Mouse (Mus musculus) CH12.LX (cell line): ENCODE measurements around the gene Ngef. TPM values are rescaled to one million over a fixed set of nuclear protein-coding genes. Genes with fewer than 3 reads are reported as not detected.

Experiments
- DNase-seq: peaks from one replicate; pipeline ENCODE4 v3.0.0-alpha.2; 2013; ENCODE audit errors: extremely low read depth
- H3K27ac ChIP-seq: 2 replicates; pipeline ENCODE4 v1.5.1; 2012; ENCODE audit warnings: low read depth, mild to moderate bottlenecking, control low read depth, moderate library complexity; ENCODE audit not compliant: insufficient read depth
- H3K27me3 ChIP-seq: replicated peaks from 2 replicates; pipeline ENCODE3; 2012; ENCODE audit warnings: inconsistent platforms
- H3K36me3 ChIP-seq, 2 experiments: replicated peaks in 1 of 2; 2 replicates each; pipeline versions ENCODE3 to v1.6.1; 2012; ENCODE audit warnings: inconsistent platforms in 1 of 2, low read length in 1 of 2, mild to moderate bottlenecking in 1 of 2, mixed read lengths in 1 of 2, moderate library complexity in 1 of 2; ENCODE audit not compliant: control insufficient read depth in 1 of 2, insufficient read depth in 1 of 2
- H3K4me1 ChIP-seq, 2 experiments: 2 replicates each; pipeline ENCODE4 v1.6.1; 2012; ENCODE audit warnings: inconsistent platforms in 1 of 2, moderate library complexity in 1 of 2; ENCODE audit not compliant: insufficient read depth in 2 of 2, control insufficient read depth in 1 of 2
- H3K4me2 ChIP-seq: 2 replicates; pipeline ENCODE4 v1.6.1; 2012; ENCODE audit warnings: low read depth, mild to moderate bottlenecking, control low read depth; ENCODE audit not compliant: poor library complexity, insufficient read depth, severe bottlenecking
- H3K4me3 ChIP-seq, 3 experiments: fragments of 150-350 bp in 1 of 3; sonication (generic) in 1 of 3; replicated peaks in 1 of 3; 2 replicates each; pipeline versions ENCODE3 to v1.5.1; 2011 to 2012; ENCODE audit warnings: low read depth in 2 of 3, low read length in 2 of 3, mild to moderate bottlenecking in 2 of 3, moderate library complexity in 2 of 3, control low read depth in 1 of 3, improper control_type of control experiment in 1 of 3, inconsistent platforms in 1 of 3, mixed read lengths in 1 of 3; ENCODE audit not compliant: poor library complexity in 1 of 3
- H3K79me2 ChIP-seq: replicated peaks from 2 replicates; pipeline ENCODE4 v1.6.1; 2012; ENCODE audit warnings: mild to moderate bottlenecking, moderate library complexity; ENCODE audit not compliant: control insufficient read depth, poor library complexity, insufficient read depth, severe bottlenecking; ENCODE audit errors: extremely low read depth
- H3K9ac ChIP-seq: 2 replicates; pipeline ENCODE4 v1.6.1; 2012; ENCODE audit warnings: low read depth, mild to moderate bottlenecking, control low read depth, moderate library complexity; ENCODE audit not compliant: insufficient read depth
- H3K9me3 ChIP-seq: replicated peaks from 2 replicates; pipeline ENCODE3; 2012; ENCODE audit warnings: low read length, inconsistent platforms, mixed read lengths
- BHLHE40 ChIP-seq: IDR thresholded peaks from 2 replicates; pipeline ENCODE4 v1.6.1; 2011; ENCODE audit warnings: mild to moderate bottlenecking, low read depth, low read length, improper control_type of control experiment
- CHD1 ChIP-seq: IDR thresholded peaks from 2 replicates; pipeline ENCODE4 v1.6.1; 2012; ENCODE audit warnings: low read depth, low read length, improper control_type of control experiment, inconsistent platforms
- CHD2 ChIP-seq: IDR thresholded peaks from 2 replicates; pipeline ENCODE4 v1.6.1; 2011; ENCODE audit warnings: low read length, improper control_type of control experiment
- CTCF ChIP-seq, 2 experiments: IDR thresholded peaks in 1 of 2; conservative IDR thresholded peaks in 1 of 2; 2 replicates each; pipeline ENCODE4 v1.5.1; 2011 to 2012; ENCODE audit warnings: low read depth in 2 of 2, low read length in 2 of 2, improper control_type of control experiment in 1 of 2, inconsistent platforms in 1 of 2, mild to moderate bottlenecking in 1 of 2, moderate library complexity in 1 of 2
- E2F4 ChIP-seq: IDR thresholded peaks from 2 replicates; pipeline ENCODE4 v1.6.1; 2011; ENCODE audit warnings: low read depth, low read length, improper control_type of control experiment; ENCODE audit not compliant: insufficient replicate concordance
- ETS1 ChIP-seq: conservative IDR thresholded peaks from 2 replicates; pipeline ENCODE4 v1.6.1; 2012; ENCODE audit warnings: low read depth, mild to moderate bottlenecking, inconsistent platforms, low read length, improper control_type of control experiment, moderate library complexity
- GABPA ChIP-seq: IDR thresholded peaks from 2 replicates; pipeline ENCODE4 v1.6.1; 2012; ENCODE audit warnings: low read depth, low read length, improper control_type of control experiment, inconsistent platforms; ENCODE audit not compliant: insufficient replicate concordance
- HCFC1 ChIP-seq: IDR thresholded peaks from 2 replicates; pipeline ENCODE4 v1.6.1; 2012; ENCODE audit warnings: low read depth, mild to moderate bottlenecking, inconsistent platforms, low read length, improper control_type of control experiment
- IRF4 ChIP-seq: IDR thresholded peaks from 2 replicates; pipeline ENCODE4 v1.6.1; 2014; ENCODE audit warnings: low read depth, mild to moderate bottlenecking, inconsistent platforms, low read length, improper control_type of control experiment
- JUN ChIP-seq: IDR thresholded peaks from 2 replicates; pipeline ENCODE4 v1.6.1; 2011; ENCODE audit warnings: low read depth, mild to moderate bottlenecking, low read length, improper control_type of control experiment, moderate library complexity; ENCODE audit not compliant: insufficient read depth
- JUND ChIP-seq: conservative IDR thresholded peaks from 2 replicates; pipeline ENCODE4 v1.6.1; 2011; ENCODE audit warnings: low read depth, low read length, improper control_type of control experiment
- KAT2A ChIP-seq: IDR thresholded peaks from 2 replicates; pipeline ENCODE4 v1.6.1; 2012; ENCODE audit warnings: low read length, improper control_type of control experiment, inconsistent platforms; ENCODE audit not compliant: insufficient replicate concordance
- MAFK ChIP-seq: IDR thresholded peaks from 2 replicates; pipeline ENCODE4 v1.6.1; 2011; ENCODE audit warnings: low read length, improper control_type of control experiment; ENCODE audit not compliant: insufficient replicate concordance
- MXI1 ChIP-seq: IDR thresholded peaks from 2 replicates; pipeline ENCODE4 v1.6.1; 2011; ENCODE audit warnings: mild to moderate bottlenecking, low read depth, low read length, improper control_type of control experiment
- NRF1 ChIP-seq: IDR thresholded peaks from 2 replicates; pipeline ENCODE4 v1.6.1; 2014; ENCODE audit warnings: low read depth, mild to moderate bottlenecking, inconsistent platforms, low read length, improper control_type of control experiment, moderate library complexity
- POLR2A ChIP-seq: IDR thresholded peaks from 2 replicates; pipeline ENCODE4 v1.6.1; 2011; ENCODE audit warnings: low read depth, mild to moderate bottlenecking, improper control_type of control experiment, low read length
- RAD21 ChIP-seq: IDR thresholded peaks from 2 replicates; pipeline ENCODE4 v1.6.1; 2011; ENCODE audit warnings: low read depth, mild to moderate bottlenecking, low read length, improper control_type of control experiment, moderate library complexity
- SIN3A ChIP-seq: IDR thresholded peaks from 2 replicates; pipeline ENCODE4 v1.6.1; 2012; ENCODE audit warnings: low read length, improper control_type of control experiment, inconsistent platforms
- SMC3 ChIP-seq: IDR thresholded peaks from 2 replicates; pipeline ENCODE4 v1.6.1; 2011; ENCODE audit warnings: low read depth, low read length, improper control_type of control experiment
- TBP ChIP-seq: conservative IDR thresholded peaks from 2 replicates; pipeline ENCODE4 v1.6.1; 2011; ENCODE audit warnings: low read depth, low read length, improper control_type of control experiment
- TCF12 ChIP-seq: IDR thresholded peaks from 2 replicates; pipeline ENCODE4 v1.6.1; 2014; ENCODE audit warnings: low read depth, mild to moderate bottlenecking, inconsistent platforms, low read length, improper control_type of control experiment
- UBTF ChIP-seq: IDR thresholded peaks from 2 replicates; pipeline ENCODE4 v1.6.1; 2012; ENCODE audit warnings: low read depth, mild to moderate bottlenecking, inconsistent platforms, low read length, improper control_type of control experiment, moderate library complexity
- ZKSCAN1 ChIP-seq: IDR thresholded peaks from 2 replicates; pipeline ENCODE4 v1.6.1; 2012; ENCODE audit warnings: low read depth, inconsistent platforms, low read length, improper control_type of control experiment, borderline replicate concordance
- ZMIZ1 ChIP-seq: IDR thresholded peaks from 2 replicates; pipeline ENCODE4 v1.6.1; 2012; ENCODE audit warnings: low read depth, mild to moderate bottlenecking, inconsistent platforms, low read length, improper control_type of control experiment
- dilution Hi-C: fragments of 300-500 bp; cut with MboI; formaldehyde crosslinking; loops from 2 replicates; pipeline ENCODE4 v1.14.3; 2020; ENCODE audit warnings: low sequenced_read_pairs; ENCODE audit not compliant: extremely low pct_unique_long_range_greater_than_20kb, extremely low pct_ligation_motif_present
- in situ Hi-C: fragments of 300-500 bp; cut with MboI; formaldehyde crosslinking; loops from 3 replicates; pipeline ENCODE4 v1.14.3; 2019; ENCODE audit warnings: low sequenced_read_pairs, low pct_ligation_motif_present, low pct_unique_long_range_greater_than_20kb, mixed read lengths
- polyA plus RNA-seq: library from polyadenylated mRNA; unstranded; fragments of >175 nt; gene quantifications from 2 replicates; pipeline ENCODE4 v1.2.1, GENCODE M21; 2012; ENCODE audit warnings: low read depth; ENCODE audit not compliant: insufficient read length
- total RNA-seq, 2 experiments: library from RNA; depleted of rRNA; stranded (reverse); fragments of 300-350 nt in 1 of 2; fragments of >200 nt in 1 of 2; gene quantifications; 2 replicates each; pipeline ENCODE4 v1.2.3; 2012 to 2014

Ngef gene
- total and polyA plus RNA-seq, 3 experiments = not detected

GRCm38 (mm10) chr1:87449432-87449831 lies 124.2 kb downstream of the Ngef start:
- Histone ChIP-seq H3K4me3 (no peak overlapping the region), H3K4me2 (no peak overlapping the region), H3K36me3 (peaks cover 50 to 83% of the 10 kb centered on the region in 2 experiments), H3K9me3 (no peaks in the 10 kb centered on the region), H3K9ac (no peak overlapping the region), H3K4me1 (peaks cover 0 to 13% of the 10 kb centered on the region in 2 experiments; a peak in 2 of 4 replicates), H3K79me2 (no peaks in the 10 kb centered on the region), H3K27ac (no peak overlapping the region), H3K27me3 (no peaks in the 10 kb centered on the region)
- TF ChIP-seq SMC3 (no peak), JUN (no peak), CHD2 (no peak), E2F4 (no peak), ZKSCAN1 (no peak), CHD1 (no peak), JUND (no peak), TCF12 (no peak), SIN3A (no peak), HCFC1 (no peak), UBTF (no peak), ZMIZ1 (no peak), MXI1 (no peak), RAD21 (no peak), TBP (no peak), POLR2A (no peak), IRF4 (no peak), GABPA (no peak)
- no peak for DNase-seq
- dilution Hi-C loops (no loop called here), in situ Hi-C loops (no loop called here)

GRCm38 (mm10) chr1:87447183-87448104 lies 126.2 kb downstream of the Ngef start:
- Histone ChIP-seq H3K4me2 (no peak overlapping the region), H3K4me3 (no peak overlapping the region), H3K4me1 (peaks cover 0 to 13% of the 10 kb centered on the region in 2 experiments; a peak in 2 of 4 replicates), H3K27me3 (no peaks in the 10 kb centered on the region), H3K9me3 (no peaks in the 10 kb centered on the region), H3K36me3 (peaks cover 67 to 94% of the 10 kb centered on the region in 2 experiments), H3K9ac (no peak overlapping the region), H3K79me2 (no peaks in the 10 kb centered on the region; the same call in none of the 2 replicates), H3K27ac (0 out of 2 replicates have a peak overlapping the region, but pooled peaks have one; percentile 13)
- dilution Hi-C loops = no loop called here
- peak; percentile 66 for DNase-seq
- TF ChIP-seq NRF1 (no peak), CHD1 (no peak), KAT2A (no peak), MAFK (no peak), SMC3 (peak; percentile 55), ETS1 (no peak), RAD21 (peak; percentile 61), GABPA (no peak), ZMIZ1 (no peak), CTCF (conservative IDR thresholded peaks at IDR 0.05 in 1 of 2, IDR thresholded peaks at IDR 0.05 in 1 of 2; ENCODE audit: low read depth in 2 of 2, low read length in 2 of 2) (peak; percentile 68 to 76), HCFC1 (no peak), BHLHE40 (no peak)
- in situ Hi-C loops = no loop called here
